Mouse (Mus musculus) erythroid progenitor cell, adult 5-6 weeks (primary cell): Measurements from ENCODE around the gene Tmeff2. TPM values are rescaled to one million over a fixed set of nuclear protein-coding genes. Genes with fewer than 3 reads are reported as not detected.

ENCODE experiments used
- ATAC-seq: replicated peaks from 2 replicates; pipeline ENCODE4 v1.8.0; 2016; ENCODE audit warnings: moderate number of reproducible peaks, mild to moderate bottlenecking, moderate TSS enrichment, inconsistent platforms; ENCODE audit not compliant: poor library complexity, low FRiP score, severe bottlenecking
- total RNA-seq, 2 experiments: library from RNA; stranded (forward) in 1 of 2; stranded (reverse) in 1 of 2; fragments of 150-400 nt in 1 of 2; fragments of 186-747, 209-891 nt in 1 of 2; gene quantifications; 2 replicates each; pipeline versions ENCODE4 v1.2.3 to v1.2.4; 2015 to 2017; ENCODE audit warnings: low replicate concordance in 2 of 2

Gene Tmeff2
- total RNA-seq, 2 experiments from 2014 or later, result not detected

- no peak for ATAC-seq
Observed at GRCm38 (mm10) chr1:51152856-51153255, 252.4 kb downstream of the Tmeff2 start.

- ATAC-seq, result no peak
Observed at GRCm38 (mm10) chr1:51184276-51184675, 283.8 kb downstream of the Tmeff2 start.

GRCm38 (mm10) chr1:51189008-51189407 lies 288.6 kb downstream of the Tmeff2 start:
- ATAC-seq, result no peak

DNA sequence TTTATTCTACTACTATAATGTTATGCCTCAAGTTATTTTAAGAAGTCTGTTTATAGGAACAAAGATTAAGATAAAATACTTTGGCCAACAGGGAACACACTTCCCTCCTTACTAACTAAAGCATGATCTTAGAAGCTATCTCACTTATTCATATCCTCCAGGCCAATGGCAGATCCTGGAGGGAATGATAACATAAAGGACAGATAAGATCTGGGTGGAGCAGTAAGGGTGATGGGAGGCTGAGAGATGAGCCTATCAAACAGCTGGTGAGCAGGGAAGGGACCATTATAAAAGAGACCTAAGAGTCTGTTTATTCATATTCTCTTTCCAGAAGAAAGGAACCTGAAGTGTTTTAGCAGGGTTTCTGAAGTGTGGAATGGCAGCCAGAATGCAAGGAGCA lies 290.8 kb downstream of the Tmeff2 start:
- ATAC-seq, result no peak

GRCm38 (mm10) chr1:51191872-51192613 lies 291.6 kb downstream of the Tmeff2 start:
- ATAC-seq, result no peak

DNA sequence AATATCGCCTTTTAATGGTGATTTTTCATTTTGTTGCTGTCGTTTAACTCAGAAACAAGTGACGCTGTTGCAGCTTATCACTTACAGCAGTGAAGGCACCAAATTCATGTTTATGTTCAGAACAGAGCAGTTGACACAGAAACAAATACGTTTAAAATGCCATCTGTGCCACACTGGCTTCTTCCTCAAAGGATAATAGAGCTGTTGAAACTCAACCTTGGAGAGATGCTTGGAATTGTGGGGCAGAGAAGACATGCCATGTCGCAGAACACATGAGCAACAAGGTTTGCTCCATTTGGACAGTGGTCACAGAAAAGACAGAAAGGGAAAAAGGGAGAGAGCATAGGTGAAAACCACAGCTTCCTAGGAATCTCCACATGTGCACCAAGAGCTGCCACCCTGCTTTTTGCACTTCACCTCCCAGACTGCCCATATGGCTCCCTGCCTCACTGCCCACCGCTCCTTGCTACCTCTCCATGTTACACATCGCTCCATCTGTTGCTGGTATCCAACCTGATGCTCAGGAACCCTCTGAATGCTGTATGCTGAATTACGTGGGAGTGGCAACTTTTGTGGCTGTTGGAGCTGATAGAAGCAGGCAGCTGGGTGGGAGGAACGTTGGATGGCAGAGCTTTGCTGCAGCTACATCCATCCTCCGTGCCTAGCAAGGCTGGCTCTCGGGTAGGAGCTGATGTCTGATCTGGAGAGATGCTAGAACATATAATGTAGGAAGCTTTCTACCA lies 298.8 kb downstream of the Tmeff2 start:
- no peak for ATAC-seq

GRCm38 (mm10) chr1:51199954-51200353 lies 299.5 kb downstream of the Tmeff2 start:
- ATAC-seq, result no peak

DNA sequence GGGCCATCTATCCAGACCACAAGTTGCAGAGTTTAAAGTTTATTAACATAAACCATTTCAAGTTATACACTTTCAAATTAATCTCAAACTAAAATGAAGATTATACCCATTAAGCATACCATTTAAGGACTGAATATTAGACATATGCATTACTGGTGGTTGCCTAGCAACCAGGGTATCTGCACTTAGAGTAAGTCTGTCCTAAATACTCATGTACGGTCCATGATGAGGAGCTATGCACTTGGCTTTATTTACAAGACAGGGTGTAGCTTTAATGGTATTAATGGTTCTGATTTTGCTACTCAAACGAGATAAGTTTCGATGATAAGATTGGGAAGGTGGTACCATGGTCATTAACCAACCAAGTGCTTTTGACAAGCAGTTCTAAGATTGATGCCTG lies 315.2 kb downstream of the Tmeff2 start:
- ATAC-seq, result no peak

- no peak for ATAC-seq
Observed at GRCm38 (mm10) chr1:51216292-51217050, 316.0 kb downstream of the Tmeff2 start.

DNA sequence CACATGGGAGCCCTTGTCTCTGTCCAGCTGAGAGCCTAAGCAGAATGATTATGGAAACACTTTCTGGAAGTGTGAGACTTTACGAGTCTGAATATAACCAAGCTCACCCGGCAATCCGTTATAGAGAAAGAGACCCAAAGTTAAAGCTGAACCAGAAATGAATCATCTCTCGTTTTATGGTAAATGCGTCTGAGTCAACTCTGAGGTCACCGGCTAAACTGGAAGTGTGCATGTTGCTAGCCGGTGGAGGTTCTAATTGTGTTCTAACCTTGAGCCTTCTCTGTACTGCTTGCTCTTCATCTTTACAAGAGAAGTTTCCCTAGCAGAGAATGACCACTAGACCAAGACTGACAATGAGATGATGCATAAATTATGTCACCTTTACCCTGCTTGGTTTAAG lies 316.8 kb downstream of the Tmeff2 start:
- ATAC-seq, result no peak

DNA sequence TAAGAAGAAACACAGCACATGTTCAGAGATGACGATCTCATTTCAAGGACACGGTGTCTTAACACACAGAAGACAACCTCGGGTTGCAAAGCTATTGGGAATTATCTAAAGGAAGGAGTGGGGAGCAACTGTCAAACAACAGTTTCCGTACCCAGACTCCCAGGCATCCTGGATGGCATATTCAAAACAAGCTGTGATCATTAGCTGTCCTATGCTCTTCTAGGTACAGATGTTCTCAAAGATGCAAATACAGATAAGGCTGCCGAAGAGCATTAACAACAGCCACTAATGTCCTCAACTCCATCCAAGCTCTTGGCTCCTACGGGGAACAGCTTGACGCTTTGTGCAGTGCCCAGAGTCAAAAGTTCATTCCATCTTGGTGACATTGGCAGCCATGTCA lies 324.7 kb downstream of the Tmeff2 start:
- no peak for ATAC-seq
